Mouse (Mus musculus) midbrain, embryonic 14.5 days (tissue): Measurements from ENCODE around the gene Plxna4. TPM values are rescaled to one million over a fixed set of nuclear protein-coding genes. Genes with fewer than 3 reads are reported as not detected.

Experiments used
- ATAC-seq: fragments of 200-750 bp; cut with Nextera tagmentation; 2 replicates; pipeline ENCODE4 v1.8.0; 2017; ENCODE audit warnings: moderate number of reproducible peaks, moderate library complexity; ENCODE audit not compliant: low FRiP score, low TSS enrichment
- DNase-seq: peaks from one replicate; pipeline ENCODE4 v3.0.0-alpha.2; 2015
- H3K27ac ChIP-seq: fragments of 300-500 bp; sonication (generic); replicated peaks from 2 replicates; pipeline ENCODE4 v1.5.1; 2014; ENCODE audit warnings: mild to moderate bottlenecking, low read depth, low read length, moderate library complexity
- H3K27me3 ChIP-seq: fragments of 300-500 bp; sonication (generic); 2 replicates; pipeline ENCODE4 v1.6.1; 2014; ENCODE audit warnings: low read length, control low read depth, mixed read lengths; ENCODE audit not compliant: control insufficient read depth, insufficient read depth
- H3K36me3 ChIP-seq: fragments of 300-500 bp; sonication (generic); 2 replicates; pipeline ENCODE4 v1.6.1; 2014; ENCODE audit warnings: low read length, control low read depth; ENCODE audit not compliant: control insufficient read depth, insufficient read depth
- H3K4me1 ChIP-seq: fragments of 300-500 bp; sonication (generic); 2 replicates; pipeline ENCODE4 v1.6.1; 2014; ENCODE audit warnings: mild to moderate bottlenecking, antibody characterized with exemption, low read length, control low read depth; ENCODE audit not compliant: control insufficient read depth, insufficient read depth
- H3K4me2 ChIP-seq: fragments of 300-500 bp; sonication (generic); 2 replicates; pipeline ENCODE4 v1.6.1; 2014; ENCODE audit warnings: mild to moderate bottlenecking, low read length, moderate library complexity
- H3K4me3 ChIP-seq: fragments of 300-500 bp; sonication (generic); replicated peaks from 2 replicates; pipeline ENCODE4 v1.5.1; 2014; ENCODE audit warnings: low read depth, low read length
- H3K9ac ChIP-seq: fragments of 300-500 bp; sonication (generic); replicated peaks from 2 replicates; pipeline ENCODE4 v1.6.1; 2014; ENCODE audit warnings: mild to moderate bottlenecking, low read length, moderate library complexity
- H3K9me3 ChIP-seq: fragments of 300-500 bp; sonication (generic); 2 replicates; pipeline ENCODE4 v1.6.1; 2016; ENCODE audit warnings: low read length, control low read depth, mixed read lengths; ENCODE audit not compliant: control insufficient read depth
- WGBS: fragments of 180-500 bp; shearing (Covaris S2); extraction: QIAGEN DNeasy Blood & Tissue Kit; methylation state at CpG from one replicate; pipeline ENCODE4 v1.1.7; 2014; 5-methylcytosine and 5-hydroxymethylcytosine counted together
- polyA plus RNA-seq: library from polyadenylated mRNA; unstranded; fragments of >200 nt; fragmentation: Nextera tagmentation; extraction: Ambion mirVana; gene quantifications from 2 replicates; pipeline ENCODE4 v1.2.1, GENCODE M21; 2014

Gene Plxna4
- polyA plus RNA-seq, 1 experiment from 2014 or later: 16.2 TPM

DNA sequence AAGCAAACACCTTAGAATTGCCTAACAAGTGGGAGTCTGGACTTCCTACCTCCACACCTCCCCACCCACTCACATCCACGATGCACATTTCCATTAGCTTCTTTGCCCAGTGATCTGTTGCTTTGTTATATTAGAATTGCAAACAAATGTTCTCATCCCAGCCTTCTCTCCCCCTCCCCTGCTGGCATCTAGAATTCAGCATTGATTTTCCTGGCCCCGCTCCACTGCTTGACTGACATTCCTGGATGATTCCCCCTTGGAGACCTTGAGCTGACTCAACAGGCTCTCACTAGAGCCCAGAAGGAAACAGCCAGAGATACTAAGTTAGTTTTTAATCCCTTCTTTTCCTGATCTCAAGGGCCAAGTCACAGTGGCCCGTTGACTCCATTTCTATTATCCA is 131.4 kb downstream of the Plxna4 start:
- no peaks in the 10 kb centered on the region for H3K27me3 ChIP-seq
- H3K36me3 ChIP-seq: no peaks in the 10 kb centered on the region
- DNase-seq: peak; percentile 23
- H3K4me3 ChIP-seq: no peak overlapping the region
- H3K9ac ChIP-seq: no peak overlapping the region
- H3K4me2 ChIP-seq: no peak overlapping the region
- ATAC-seq: no peak
- H3K27ac ChIP-seq: no peak overlapping the region
- H3K9me3 ChIP-seq: no peaks in the 10 kb centered on the region
- 54% methylated on average over 3 of the region's 3 CpGs for WGBS
- no peaks in the 10 kb centered on the region for H3K4me1 ChIP-seq

DNA sequence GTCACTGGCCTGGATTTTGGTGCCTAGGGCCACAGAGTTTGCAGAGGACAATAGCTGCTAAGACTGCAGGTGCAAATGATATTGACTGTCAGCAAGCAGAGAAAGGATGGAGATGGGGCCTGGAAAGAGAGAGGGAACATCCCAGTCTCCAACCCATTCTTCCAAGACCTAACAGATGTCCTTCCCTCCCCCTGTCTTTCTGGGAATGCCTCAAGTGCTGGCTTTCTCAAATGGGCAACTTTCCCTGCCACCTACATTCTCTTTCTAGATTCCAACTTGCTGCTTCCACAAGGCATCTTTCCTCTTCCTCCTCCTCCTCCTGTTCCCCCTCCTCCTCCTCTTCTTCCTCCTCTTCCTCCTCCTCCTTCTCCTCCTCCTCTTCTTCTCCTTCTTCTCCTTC is 136.1 kb downstream of the Plxna4 start:
- Histone ChIP-seq H3K4me2 (no peak overlapping the region), H3K4me1 (no peaks in the 10 kb centered on the region), H3K27me3 (no peaks in the 10 kb centered on the region), H3K9ac (no peak overlapping the region), H3K27ac (no peak overlapping the region), H3K9me3 (no peaks in the 10 kb centered on the region), H3K36me3 (no peaks in the 10 kb centered on the region), H3K4me3 (no peak overlapping the region)
- no peak for DNase-seq
- ATAC-seq: no peak

DNA sequence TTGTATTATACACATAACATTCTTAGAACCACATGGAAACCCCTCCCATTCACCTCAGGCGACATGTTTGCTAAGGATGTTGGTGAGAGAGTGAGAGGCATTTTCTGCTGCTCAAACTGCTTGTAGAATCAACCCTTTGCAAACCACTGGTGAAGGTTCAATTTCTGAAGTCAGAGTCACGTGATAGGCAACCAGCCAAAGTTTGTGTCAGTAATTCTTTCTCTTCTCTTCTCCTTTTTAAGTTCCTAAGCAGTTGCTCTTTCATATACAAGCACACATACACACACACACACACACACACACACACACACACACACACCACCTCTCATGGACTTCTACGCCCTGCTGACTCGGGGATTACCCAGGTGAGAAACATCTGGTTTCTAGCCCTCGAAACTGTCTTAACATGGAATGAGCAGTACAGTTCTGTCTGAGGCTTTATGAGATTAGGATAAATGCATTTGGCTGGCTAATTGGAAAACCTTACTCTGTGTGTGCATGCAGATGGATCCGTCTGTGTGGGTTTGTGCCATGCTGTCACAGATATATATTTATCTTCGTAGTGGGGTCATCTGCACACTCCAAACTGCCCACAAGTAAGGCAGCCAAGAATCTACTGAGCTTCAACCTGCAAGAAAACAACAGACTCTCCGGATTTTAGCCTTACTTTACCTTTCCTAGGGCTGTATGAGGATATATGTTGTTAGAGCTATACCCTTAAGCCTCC is 138.6 kb downstream of the Plxna4 start:
- Histone ChIP-seq H3K9me3 (no peaks in the 10 kb centered on the region), H3K36me3 (no peaks in the 10 kb centered on the region), H3K27ac (no peak overlapping the region), H3K9ac (no peak overlapping the region), H3K4me1 (0 out of 2 replicates have a peak, but pooled peaks cover 3% of the 10 kb centered on the region), H3K4me2 (no peak overlapping the region), H3K27me3 (no peaks in the 10 kb centered on the region), H3K4me3 (no peak overlapping the region)
- 87% methylated on average over 8 of the region's 8 CpGs for WGBS
- no peak for ATAC-seq
- DNase-seq: no peak

DNA sequence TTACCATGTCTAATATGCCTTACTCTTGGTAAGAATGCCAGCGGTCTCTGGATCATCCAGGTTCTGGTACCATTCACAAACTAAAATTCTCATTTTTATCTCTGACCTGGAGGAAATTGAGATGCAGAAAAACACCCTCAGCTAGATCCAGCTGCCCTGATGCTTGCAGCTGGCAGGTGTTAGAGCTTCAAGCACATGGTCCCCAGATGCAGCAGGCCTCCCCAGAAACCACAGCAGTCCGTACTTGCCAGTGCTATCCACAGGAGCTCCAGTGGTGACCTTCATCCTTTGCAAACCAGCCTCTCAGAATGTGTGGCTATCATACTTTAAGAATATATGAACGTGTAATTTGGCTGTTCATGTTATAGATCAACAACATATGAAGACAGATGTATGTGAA is 139.2 kb downstream of the Plxna4 start:
- WGBS: 92% methylated on average over 3 of the region's 3 CpGs
- Histone ChIP-seq H3K27ac (no peak overlapping the region), H3K4me3 (no peak overlapping the region), H3K36me3 (no peaks in the 10 kb centered on the region), H3K27me3 (no peaks in the 10 kb centered on the region), H3K9ac (no peak overlapping the region), H3K9me3 (no peaks in the 10 kb centered on the region), H3K4me2 (no peak overlapping the region), H3K4me1 (0 out of 2 replicates have a peak, but pooled peaks cover 3% of the 10 kb centered on the region)
- DNase-seq: no peak
- ATAC-seq: no peak

DNA sequence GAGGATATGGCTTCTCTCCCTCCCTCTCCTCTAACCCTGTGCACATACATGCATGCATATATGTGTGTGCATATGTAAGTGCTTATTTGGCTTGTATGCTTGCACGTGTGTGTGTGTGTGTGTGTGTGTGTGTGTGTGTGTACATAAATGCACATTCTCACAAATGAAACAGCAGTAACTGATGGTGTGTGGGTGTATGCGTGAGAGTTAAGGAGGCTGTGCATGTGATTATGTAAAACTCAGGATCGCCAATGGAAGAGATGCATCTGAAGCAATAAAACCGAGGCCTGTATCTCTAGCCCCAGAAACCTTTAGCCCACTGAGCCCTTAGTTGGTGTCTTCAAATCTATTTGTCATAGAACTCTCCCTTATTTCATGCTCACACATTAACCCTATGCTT is 141.7 kb downstream of the Plxna4 start:
- WGBS: 82% methylated on average over 4 of the region's 4 CpGs
- DNase-seq: no peak
- Histone ChIP-seq H3K27me3 (no peaks in the 10 kb centered on the region), H3K9me3 (no peaks in the 10 kb centered on the region), H3K36me3 (no peaks in the 10 kb centered on the region), H3K27ac (no peak overlapping the region), H3K9ac (no peak overlapping the region), H3K4me1 (0 out of 2 replicates have a peak, but pooled peaks cover 3% of the 10 kb centered on the region), H3K4me2 (no peak overlapping the region), H3K4me3 (no peak overlapping the region)
- ATAC-seq: no peak

DNA sequence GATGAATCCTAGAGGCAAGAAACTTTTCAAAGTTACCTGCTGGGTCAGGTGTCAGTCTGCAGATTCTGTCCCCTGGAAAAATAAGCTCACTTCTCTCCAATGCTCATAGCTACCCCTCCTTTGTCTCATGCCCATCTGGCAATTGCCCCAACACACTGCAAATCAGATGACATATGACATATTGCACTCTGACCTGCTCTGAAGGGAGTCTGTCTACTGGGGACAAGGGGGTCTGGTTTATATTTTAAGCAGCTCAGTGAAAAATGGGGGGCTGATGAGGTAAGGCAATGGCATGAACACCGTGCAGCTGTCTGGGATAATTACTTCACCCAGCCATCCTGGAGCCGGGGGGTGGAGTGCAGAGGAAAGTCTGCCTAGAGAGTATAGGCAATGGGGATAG is 142.7 kb downstream of the Plxna4 start:
- 89% methylated on average over 2 of the region's 2 CpGs for WGBS
- ATAC-seq: no peak
- Histone ChIP-seq H3K9me3 (no peaks in the 10 kb centered on the region), H3K36me3 (no peaks in the 10 kb centered on the region), H3K27ac (no peak overlapping the region), H3K27me3 (no peaks in the 10 kb centered on the region), H3K4me3 (no peak overlapping the region), H3K4me1 (0 out of 2 replicates have a peak, but pooled peaks cover 3% of the 10 kb centered on the region), H3K4me2 (no peak overlapping the region), H3K9ac (no peak overlapping the region)
- no peak for DNase-seq

DNA sequence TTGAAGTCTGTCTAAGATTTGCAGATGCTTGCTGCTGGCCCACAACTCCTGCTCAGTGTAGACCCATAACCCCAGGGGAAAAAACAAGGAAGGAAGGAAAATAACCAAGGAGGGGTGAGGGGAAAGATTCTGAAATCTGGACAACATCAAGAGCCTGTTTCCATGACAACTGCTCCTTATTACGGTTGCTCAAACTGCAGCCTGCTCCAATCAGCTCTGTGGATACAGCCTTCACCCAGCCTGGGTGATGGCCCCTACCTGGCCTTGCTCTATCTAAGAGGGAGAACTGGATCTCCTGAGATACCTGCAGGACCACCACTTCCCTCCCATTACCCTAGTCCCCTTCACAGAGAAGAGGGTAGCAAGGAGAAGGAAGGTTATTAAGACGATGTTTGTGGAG is 143.6 kb downstream of the Plxna4 start:
- Histone ChIP-seq H3K9me3 (no peaks in the 10 kb centered on the region), H3K4me3 (no peak overlapping the region), H3K36me3 (no peaks in the 10 kb centered on the region), H3K4me1 (0 out of 2 replicates have a peak, but pooled peaks cover 3% of the 10 kb centered on the region), H3K27me3 (no peaks in the 10 kb centered on the region), H3K27ac (no peak overlapping the region), H3K4me2 (no peak overlapping the region), H3K9ac (no peak overlapping the region)
- DNase-seq (peak; percentile 65), ATAC-seq (no peak)
- 81% methylated on average over 2 of the region's 2 CpGs for WGBS

DNA sequence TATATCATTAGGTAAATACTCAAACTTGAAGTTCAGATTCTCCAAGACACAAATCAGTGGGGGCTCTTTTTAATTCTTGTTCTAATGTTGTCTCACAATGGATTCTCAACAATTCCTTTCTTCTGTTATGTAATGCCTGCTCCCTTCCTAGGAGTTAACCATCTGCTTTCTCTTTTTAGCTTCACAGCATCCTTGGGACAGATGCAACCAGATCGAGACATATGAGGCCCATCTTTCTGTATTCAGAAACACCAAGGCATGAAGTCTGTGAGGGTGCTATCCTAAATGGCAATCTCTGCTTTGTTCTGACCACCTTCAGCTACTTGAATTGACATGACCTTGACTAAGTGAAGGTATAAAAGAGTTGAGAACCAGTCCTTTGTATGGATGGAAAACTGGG is 144.3 kb downstream of the Plxna4 start:
- Histone ChIP-seq H3K4me1 (0 out of 2 replicates have a peak, but pooled peaks cover 3% of the 10 kb centered on the region), H3K9me3 (no peaks in the 10 kb centered on the region), H3K4me3 (no peak overlapping the region), H3K27ac (no peak overlapping the region), H3K4me2 (no peak overlapping the region), H3K36me3 (no peaks in the 10 kb centered on the region), H3K27me3 (no peaks in the 10 kb centered on the region), H3K9ac (no peak overlapping the region)
- DNase-seq (no peak), ATAC-seq (no peak)
- WGBS: 88% methylated on average over 1 of the region's 1 CpGs

DNA sequence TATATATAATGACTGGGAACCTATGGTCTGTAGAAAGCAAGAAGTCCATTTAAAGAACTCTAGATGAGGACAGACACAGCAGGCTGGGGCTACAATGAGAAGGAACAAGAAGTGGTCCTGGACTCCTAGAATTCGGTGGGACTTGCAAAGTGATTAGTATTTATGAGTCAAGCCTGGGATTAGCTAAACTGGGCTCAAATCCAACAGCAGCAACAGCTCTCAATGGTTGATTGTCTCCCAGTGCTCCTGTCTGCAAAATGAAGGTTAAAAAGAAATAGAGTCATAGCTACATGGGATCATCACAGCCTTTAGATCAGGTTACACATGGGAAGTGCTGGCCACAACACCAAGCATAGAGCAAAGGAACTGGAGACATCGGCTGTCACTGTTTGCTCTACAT is 148.6 kb downstream of the Plxna4 start:
- Histone ChIP-seq H3K27ac (no peak overlapping the region), H3K4me1 (0 out of 2 replicates have a peak, but pooled peaks cover under 1% of the 10 kb centered on the region), H3K4me2 (no peak overlapping the region), H3K9ac (no peak overlapping the region), H3K36me3 (no peaks in the 10 kb centered on the region), H3K9me3 (no peaks in the 10 kb centered on the region), H3K4me3 (no peak overlapping the region), H3K27me3 (no peaks in the 10 kb centered on the region)
- WGBS: 79% methylated on average over 2 of the region's 2 CpGs
- DNase-seq (peak; percentile 36), ATAC-seq (no peak)
